Mouse (Mus musculus) spleen, adult 2 months (tissue): ENCODE data around the gene Cntnap5a. TPM values are rescaled to one million over a fixed set of nuclear protein-coding genes. Genes with fewer than 3 reads are reported as not detected.

ENCODE experiments used
- DNase-seq, 2 experiments: peaks; one replicate each; pipeline versions ENCODE4 v3.0.0 to v3.0.0-alpha.2; 2012 to 2021; ENCODE audit warnings: low spot score in 2 of 2, low read depth in 1 of 2
- H3K27ac ChIP-seq: fragments of 200-500 bp; 2 replicates; pipeline ENCODE4 v1.5.1; 2012; ENCODE audit warnings: low read length, inconsistent platforms; ENCODE audit not compliant: insufficient read depth
- H3K27me3 ChIP-seq: fragments of 200-500 bp; 2 replicates; pipeline ENCODE4 v1.6.1; 2012; ENCODE audit warnings: mild to moderate bottlenecking, moderate library complexity, low read length, inconsistent platforms; ENCODE audit not compliant: control insufficient read depth, insufficient read depth
- H3K36me3 ChIP-seq: fragments of 200-500 bp; 2 replicates; pipeline ENCODE4 v1.6.1; 2012; ENCODE audit warnings: mild to moderate bottlenecking, low read length, inconsistent platforms; ENCODE audit not compliant: control insufficient read depth, insufficient read depth
- H3K4me1 ChIP-seq: fragments of 200-500 bp; 2 replicates; pipeline ENCODE4 v1.6.1; 2011; ENCODE audit warnings: inconsistent platforms; ENCODE audit not compliant: control insufficient read depth, insufficient read depth, insufficient read length
- H3K4me3 ChIP-seq: fragments of 200-500 bp; 2 replicates; pipeline ENCODE4 v1.5.1; 2011; ENCODE audit warnings: mild to moderate bottlenecking, inconsistent platforms; ENCODE audit not compliant: insufficient read depth, insufficient read length; ENCODE audit errors: extremely low read depth
- CTCF ChIP-seq: fragments of 200-500 bp; IDR thresholded peaks from 2 replicates; pipeline ENCODE4 v1.5.1; 2011; ENCODE audit warnings: mild to moderate bottlenecking, inconsistent platforms; ENCODE audit not compliant: insufficient read depth, insufficient read length, insufficient replicate concordance; ENCODE audit errors: extremely low read depth
- POLR2A ChIP-seq: fragments of 200-500 bp; IDR thresholded peaks from 2 replicates; pipeline ENCODE4 v1.6.1; 2011; ENCODE audit warnings: low read depth, low read length, inconsistent platforms
- WGBS: fragments of 180-500 bp; shearing (Covaris S2); methylation state at CpG from one replicate; pipeline ENCODE4 v1.1.7; 2018; 5-methylcytosine and 5-hydroxymethylcytosine counted together
- polyA plus RNA-seq: library from polyadenylated mRNA; depleted of rRNA; stranded (reverse); fragments of >200 nt; gene quantifications from 2 replicates; pipeline ENCODE4 v1.2.3, GENCODE M21; 2012

Cntnap5a gene
- polyA plus RNA-seq, 1 experiment: not detected

GRCm38 (mm10) chr1:116353669-116354068, 669.1 kb downstream of the Cntnap5a start:
- Histone ChIP-seq H3K4me3 (no peak overlapping the region), H3K27ac (no peak overlapping the region), H3K4me1 (no peaks in the 10 kb centered on the region), H3K27me3 (no peaks in the 10 kb centered on the region), H3K36me3 (no peaks in the 10 kb centered on the region)
- TF ChIP-seq POLR2A (no peak), CTCF (no peak)
- DNase-seq: no peak

GRCm38 (mm10) chr1:116365606-116366005, 681.0 kb downstream of the Cntnap5a start:
- H3K4me3 ChIP-seq: no peak overlapping the region
- DNase-seq: no peak
- TF ChIP-seq POLR2A: no peak
- WGBS: 62% methylated on average over 2 of the region's 2 CpGs
- H3K27ac ChIP-seq: no peak overlapping the region
- H3K4me1 ChIP-seq: no peaks in the 10 kb centered on the region
- H3K36me3 ChIP-seq: no peaks in the 10 kb centered on the region
- no peaks in the 10 kb centered on the region for H3K27me3 ChIP-seq

- Histone ChIP-seq H3K4me3 (no peak overlapping the region), H3K36me3 (no peaks in the 10 kb centered on the region), H3K27ac (no peak overlapping the region), H3K4me1 (no peaks in the 10 kb centered on the region), H3K27me3 (no peaks in the 10 kb centered on the region)
- DNase-seq: no peak
- WGBS: 51% methylated on average over 2 of the region's 2 CpGs
- TF ChIP-seq POLR2A: no peak
- no peak for TF ChIP-seq CTCF
Measured at GRCm38 (mm10) chr1:116366171-116366570, 681.6 kb downstream of the Cntnap5a start.

GRCm38 (mm10) chr1:116366806-116367205, 682.2 kb downstream of the Cntnap5a start:
- Histone ChIP-seq H3K4me3 (no peak overlapping the region), H3K4me1 (no peaks in the 10 kb centered on the region), H3K27me3 (no peaks in the 10 kb centered on the region), H3K27ac (no peak overlapping the region), H3K36me3 (no peaks in the 10 kb centered on the region)
- DNase-seq: no peak
- no peak for TF ChIP-seq POLR2A
- no peak for TF ChIP-seq CTCF

GRCm38 (mm10) chr1:116367572-116367971, 683.0 kb downstream of the Cntnap5a start:
- H3K4me1 ChIP-seq: no peaks in the 10 kb centered on the region
- TF ChIP-seq POLR2A: no peak
- TF ChIP-seq CTCF: no peak
- DNase-seq: no peak
- H3K4me3 ChIP-seq: no peak overlapping the region
- no peaks in the 10 kb centered on the region for H3K36me3 ChIP-seq
- H3K27ac ChIP-seq: no peak overlapping the region
- H3K27me3 ChIP-seq: no peaks in the 10 kb centered on the region
- 81% methylated on average over 7 of the region's 7 CpGs for WGBS

GRCm38 (mm10) chr1:116370817-116371216, 686.3 kb downstream of the Cntnap5a start:
- DNase-seq: no peak
- Histone ChIP-seq H3K4me3 (no peak overlapping the region), H3K36me3 (no peaks in the 10 kb centered on the region), H3K4me1 (no peaks in the 10 kb centered on the region), H3K27ac (no peak overlapping the region), H3K27me3 (no peaks in the 10 kb centered on the region)
- 92% methylated on average over 4 of the region's 4 CpGs for WGBS
- TF ChIP-seq POLR2A (no peak), CTCF (no peak)

- WGBS: 82% methylated on average over 1 of the region's 1 CpGs
- Histone ChIP-seq H3K4me1 (no peaks in the 10 kb centered on the region), H3K27ac (no peak overlapping the region), H3K36me3 (no peaks in the 10 kb centered on the region), H3K27me3 (no peaks in the 10 kb centered on the region), H3K4me3 (no peak overlapping the region)
- TF ChIP-seq POLR2A (no peak), CTCF (no peak)
- DNase-seq: no peak
Measured at GRCm38 (mm10) chr1:116373551-116373950, 689.0 kb downstream of the Cntnap5a start.
